ENCODE assay signal across 9 mouse cellular contexts in genomic region chr7:144781337-144781736, GRCm38 (mm10). TPM values are rescaled to one million over a fixed set of nuclear protein-coding genes. Genes with fewer than 3 reads are reported as not detected.
DNase-seq lines count a peak whose midpoint lies in the region; ATAC-seq and TF ChIP-seq lines count a peak whose summit lies in the region.
"Had no signal": no experiment of that assay in that cellular context is flagged by ENCODE, and none has a peak within 500 bp of the region (broad histone marks: within the 10 kb centered on the region; RNA-seq: fewer than 3 reads in every experiment).

No protein-coding gene starts in this region.

- H3K9me3 ChIP-seq in lung, embryonic 14.5 days (ENCODE audit: low read depth, low read length), result no peaks in the 10 kb centered on the region
- H3K9me3 ChIP-seq: heart, embryonic 13.5 days had no signal

- peak; percentile 51 to 63 for DNase-seq in cerebellum, postnatal 10 days
- no peak for DNase-seq in cerebellum, adult 8-10 months
- peak; percentile 57 for DNase-seq in lung, embryonic 14.5 days
- DNase-seq in lung, postnatal 25 days (ENCODE audit: low spot score), result no peak
- DNase-seq in forelimb bud, embryonic 11.5 days (ENCODE audit: low read depth, low spot score), result peak; percentile 40
- DNase-seq in lung, postnatal 36 days, result peak; percentile 17
- DNase-seq in spleen, postnatal 14 days (ENCODE audit: low spot score in 2 of 2), result no peak
- no peak for DNase-seq in layer of hippocampus, adult 9-11 months

- no peak overlapping the region for H3K9ac ChIP-seq in lung, embryonic 14.5 days
- H3K9ac ChIP-seq: heart, embryonic 13.5 days had no signal

- peak; percentile 75 for TF ChIP-seq CTCF in lung, embryonic 14.5 days (IDR thresholded peaks at IDR 0.05; ENCODE audit: low read depth)

- no peaks in the 10 kb centered on the region for H3K27me3 ChIP-seq in lung, embryonic 14.5 days (ENCODE audit: insufficient read depth, low read length)

- 43% methylated on average over 5 of the region's 5 CpGs for WGBS in lung, embryonic 14.5 days

- no peaks in the 10 kb centered on the region for H3K36me3 ChIP-seq in lung, embryonic 14.5 days (ENCODE audit: insufficient read depth)
- H3K36me3 ChIP-seq: heart, embryonic 13.5 days had no signal

- H3K4me3 ChIP-seq in lung, embryonic 14.5 days (ENCODE audit: low read depth, low read length), result no peak overlapping the region
- H3K4me3 ChIP-seq: heart, embryonic 13.5 days had no signal

- peak; percentile 33; the same call in 1 of the 2 replicates for ATAC-seq in lung, embryonic 14.5 days (ENCODE audit: insufficient read depth)

- no peak overlapping the region for H3K4me2 ChIP-seq in lung, embryonic 14.5 days
- H3K4me2 ChIP-seq: heart, embryonic 13.5 days had no signal

- H3K4me1 ChIP-seq in lung, embryonic 14.5 days (ENCODE audit: insufficient read depth), result no peaks in the 10 kb centered on the region

- no peak overlapping the region for H3K27ac ChIP-seq in lung, embryonic 14.5 days (ENCODE audit: low read depth)
- H3K27ac ChIP-seq: heart, embryonic 13.5 days had no signal

RNA-seq across cellular contexts. Expression of gene Ano1, which starts 29.6 kb away (rescaled TPM):
- polyA plus RNA-seq in lung, embryonic 14.5 days (2014; fragmentation: Nextera tagmentation; extraction: Ambion mirVana), result 64.8 and 71.5 TPM in 2 replicates

RNA-seq across cellular contexts. Expression of gene Fgf3, which starts 56.5 kb away (rescaled TPM):
- not detected in 2 replicates for polyA plus RNA-seq in lung, embryonic 14.5 days (2014; fragmentation: Nextera tagmentation; extraction: Ambion mirVana)

Comparison
In these comparisons a context has a peak if more than half of its experiments do, and no peak if none do; other contexts are left out.
1. DNase-seq: peak in cerebellum, postnatal 10 days (2 of 2), lung, embryonic 14.5 days (single experiment), forelimb bud, embryonic 11.5 days (single experiment) and lung, postnatal 36 days (single experiment); none in cerebellum, adult 8-10 months (single experiment), lung, postnatal 25 days (single experiment), spleen, postnatal 14 days (0 of 2) and layer of hippocampus, adult 9-11 months (single experiment).